Mouse (Mus musculus) 3134 (cell line): ENCODE data around the gene Dhx15.

Source experiments
- DNase-seq: peaks from one replicate; pipeline ENCODE4 v3.0.0-alpha.2; 2011; ENCODE audit warnings: low spot score; ENCODE audit not compliant: insufficient read length; ENCODE audit errors: extremely low read depth

Gene Dhx15

GRCm38 (mm10) chr5:52147141-52147540 is 43.2 kb downstream of the Dhx15 start:
- DNase-seq, result no peak

DNA sequence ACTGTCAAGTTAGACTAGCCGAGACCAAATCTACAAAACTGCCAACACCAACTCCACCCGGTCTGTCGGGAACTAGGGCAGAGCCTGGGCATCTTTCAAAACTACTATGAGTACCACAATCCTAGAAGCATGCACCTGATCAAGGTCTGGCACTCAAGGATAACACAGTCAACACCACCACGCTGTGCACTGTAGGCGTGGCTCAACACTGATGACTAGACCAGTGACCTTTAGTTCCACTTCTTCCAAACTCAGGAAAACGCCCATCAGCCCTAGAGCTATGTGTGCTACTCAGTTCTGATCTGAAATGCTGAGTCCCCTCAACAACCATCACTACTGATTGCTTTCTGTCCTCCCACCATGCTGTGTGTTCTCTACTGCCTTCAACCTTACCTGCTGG is 44.6 kb downstream of the Dhx15 start:
- DNase-seq, result no peak

DNA sequence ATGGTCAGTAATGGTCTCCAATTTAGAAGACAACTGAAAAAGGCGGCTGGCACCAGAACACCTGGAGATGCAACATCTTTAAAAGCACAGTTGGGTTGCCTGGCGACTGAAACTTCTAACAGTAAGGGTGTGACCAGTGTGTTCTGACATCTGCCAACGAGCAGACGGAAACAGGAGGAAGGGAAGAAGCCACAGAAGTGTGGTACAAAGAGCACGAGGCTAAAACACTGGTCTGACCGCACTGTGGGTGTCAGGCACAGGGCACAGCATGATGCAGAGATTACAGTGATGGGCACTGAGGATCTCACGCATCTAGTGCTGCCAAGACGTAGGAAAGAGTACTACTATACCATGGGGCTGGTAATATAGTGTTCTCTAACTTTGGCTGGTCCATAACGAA is 48.4 kb downstream of the Dhx15 start:
- no peak for DNase-seq

GRCm38 (mm10) chr5:52138819-52139218 is 51.5 kb downstream of the Dhx15 start:
- no peak for DNase-seq

DNA sequence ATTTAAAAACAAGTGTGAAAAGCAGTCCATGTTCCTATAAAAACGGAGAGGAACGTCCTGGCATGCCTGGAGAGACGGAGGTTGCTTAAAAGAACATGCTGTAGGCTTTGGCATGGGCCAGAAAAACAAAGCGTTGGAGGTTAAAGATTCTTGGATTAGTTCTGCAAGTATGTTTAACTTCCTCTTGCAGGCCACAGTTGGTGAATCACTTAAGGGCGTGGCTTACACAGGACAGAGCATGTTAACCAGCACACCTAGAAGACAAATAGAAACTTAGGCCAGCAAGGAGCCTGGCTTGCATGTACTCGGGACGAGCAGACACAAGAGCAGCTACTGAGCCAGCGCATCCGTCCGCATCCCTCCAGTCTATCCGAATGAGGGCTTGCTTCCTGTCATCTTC is 52.2 kb downstream of the Dhx15 start:
- peak; percentile 36 for DNase-seq

GRCm38 (mm10) chr5:52135460-52136141 is 54.7 kb downstream of the Dhx15 start:
- DNase-seq, result no peak

- DNase-seq, result no peak
Measured at GRCm38 (mm10) chr5:52132840-52133239, 57.5 kb downstream of the Dhx15 start.

DNA sequence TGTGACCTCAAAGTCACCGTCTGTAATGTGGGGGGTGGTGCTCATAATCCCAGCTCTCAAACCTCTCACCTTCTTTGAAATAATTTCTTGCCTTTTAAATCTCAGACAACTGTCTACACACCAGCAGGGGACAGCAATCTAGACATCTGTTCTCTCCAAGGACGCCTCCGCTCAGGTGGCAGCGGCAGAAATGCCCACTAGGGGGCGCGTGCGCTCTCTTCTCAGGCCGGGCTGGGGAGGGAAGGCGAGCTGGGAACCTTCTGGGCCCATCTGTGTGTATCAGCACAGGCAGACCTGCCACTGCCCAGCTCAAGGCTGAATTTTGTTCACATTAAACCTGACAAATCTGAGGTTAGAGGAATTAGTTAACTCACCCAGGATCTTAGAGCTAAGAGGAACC is 58.2 kb downstream of the Dhx15 start:
- peak; percentile 41 for DNase-seq

- no peak for DNase-seq
Measured at GRCm38 (mm10) chr5:52131389-52131788, 58.9 kb downstream of the Dhx15 start.

DNA sequence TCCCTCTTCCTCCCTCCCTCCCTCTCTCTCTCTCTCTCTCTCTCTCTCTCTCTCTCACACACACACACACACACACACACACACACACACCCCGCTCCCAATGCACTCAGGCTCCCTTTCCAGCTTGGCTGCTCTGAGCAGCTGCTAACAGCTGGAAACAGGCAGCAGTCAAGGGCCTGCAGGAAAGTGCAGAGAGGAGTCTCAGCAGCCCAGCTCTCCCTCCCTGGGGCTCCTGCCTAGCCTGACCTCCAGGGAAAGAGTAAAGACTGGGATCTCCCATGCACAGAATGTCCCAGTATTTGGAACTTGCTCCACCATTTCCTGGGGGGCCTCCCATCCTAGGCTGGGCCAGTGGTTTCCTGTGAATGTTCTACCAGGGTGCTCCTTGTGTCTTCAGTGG is 59.8 kb downstream of the Dhx15 start:
- DNase-seq, result no peak

- no peak for DNase-seq
Measured at GRCm38 (mm10) chr5:52126263-52126662, 64.1 kb downstream of the Dhx15 start.

DNA sequence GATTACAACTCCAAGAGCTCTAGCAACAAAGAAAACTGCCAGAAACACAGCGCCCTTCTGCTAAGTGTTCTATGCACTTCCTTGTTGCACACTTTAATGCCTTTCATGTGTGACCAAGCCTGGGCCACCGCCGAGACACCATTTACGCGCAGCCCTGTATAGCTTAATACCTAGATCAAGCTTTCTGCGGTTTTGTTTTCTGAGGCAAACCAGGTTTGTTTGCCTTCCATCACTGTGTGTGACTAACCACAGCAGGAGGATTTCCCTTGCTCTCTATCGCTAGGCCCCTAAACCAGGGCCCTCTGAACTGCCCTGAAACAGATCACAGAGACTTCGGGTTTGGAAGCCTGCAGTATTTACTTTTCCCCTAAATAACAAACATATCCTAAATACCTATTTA is 64.5 kb downstream of the Dhx15 start:
- DNase-seq, result no peak

GRCm38 (mm10) chr5:52122146-52122545 is 68.2 kb downstream of the Dhx15 start:
- no peak for DNase-seq

DNA sequence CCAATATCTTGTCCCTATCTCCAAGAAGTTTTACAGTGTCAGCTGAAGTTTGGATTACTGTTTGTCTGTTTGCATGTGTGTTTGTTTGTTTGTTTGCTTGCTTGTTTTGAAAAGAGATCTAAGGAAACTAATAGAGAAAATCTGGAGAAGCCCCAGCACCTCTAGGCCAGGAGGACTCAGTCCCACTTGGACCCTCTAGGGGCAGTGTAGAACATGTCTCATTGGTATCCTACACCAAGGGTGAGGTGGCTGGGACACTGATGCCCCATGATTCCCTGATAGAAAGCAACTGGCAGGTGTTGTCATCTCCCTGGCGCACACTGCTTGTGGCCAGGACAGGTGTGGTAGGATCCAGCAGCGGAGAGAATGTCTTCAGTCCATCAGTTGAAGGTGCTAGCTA is 70.5 kb downstream of the Dhx15 start:
- no peak for DNase-seq

DNA sequence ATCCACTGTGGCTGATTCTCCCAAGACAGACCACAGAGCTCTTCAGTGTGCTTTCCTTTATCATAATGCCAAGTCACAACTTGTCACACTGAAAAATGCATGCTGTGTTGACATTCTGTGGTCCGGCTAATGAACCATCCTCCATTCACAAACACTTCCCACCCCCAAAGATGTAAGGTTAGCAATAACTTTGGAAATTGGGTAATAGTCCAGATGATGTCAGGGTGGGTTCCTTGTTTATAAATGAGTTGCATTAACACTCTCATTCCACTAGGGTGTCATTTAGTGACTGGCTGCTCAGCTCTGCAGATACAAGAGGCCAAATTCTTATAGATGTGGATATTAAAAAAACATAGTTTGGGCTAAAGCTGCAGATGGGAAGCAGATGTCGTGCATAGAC is 71.1 kb downstream of the Dhx15 start:
- no peak for DNase-seq

DNA sequence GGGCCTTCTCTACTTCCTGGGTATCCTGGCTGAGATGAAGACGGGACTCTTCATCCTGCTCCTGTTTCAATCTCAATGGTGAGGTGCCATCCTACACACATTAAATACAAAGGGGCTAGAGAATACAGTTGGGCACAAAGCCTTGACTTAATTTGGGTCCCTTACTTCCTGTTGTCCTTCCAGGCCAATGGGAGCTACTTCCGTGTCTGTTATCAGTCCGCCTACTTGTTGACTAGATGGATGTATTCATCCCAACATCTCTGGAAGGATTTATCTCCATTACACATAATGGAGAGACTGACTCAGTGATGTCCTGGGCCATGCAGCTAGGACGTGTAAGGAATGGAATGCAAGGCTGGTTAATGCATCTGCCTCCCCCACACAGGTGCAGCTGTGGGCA is 72.5 kb downstream of the Dhx15 start:
- no peak for DNase-seq

- DNase-seq, result no peak
Measured at GRCm38 (mm10) chr5:52116404-52116803, 73.9 kb downstream of the Dhx15 start.

DNA sequence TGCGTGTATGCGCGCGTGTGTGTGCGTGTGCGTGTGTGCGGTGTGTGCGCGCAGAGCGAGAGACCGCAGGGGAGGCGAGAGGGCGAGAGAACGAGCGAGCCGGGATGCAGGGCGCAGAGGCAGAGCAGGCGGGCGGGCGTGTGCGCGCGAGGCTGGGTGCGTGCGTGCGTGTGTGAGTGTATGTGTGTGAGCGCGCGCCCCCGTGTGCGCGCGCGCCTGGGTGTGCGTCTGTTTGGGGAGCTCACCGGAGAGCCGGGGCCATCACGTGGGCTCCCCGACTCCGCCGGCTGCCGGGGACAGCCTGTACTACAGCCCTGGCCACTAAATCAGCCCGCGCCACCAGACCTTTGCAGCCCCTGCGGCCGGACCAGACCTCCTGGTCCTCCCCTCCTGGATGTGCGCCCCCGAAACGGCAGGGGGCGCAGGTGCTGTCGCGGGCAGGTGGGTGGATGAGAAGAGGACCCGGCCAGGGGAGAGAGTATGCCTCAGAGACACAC is 74.4 kb downstream of the Dhx15 start:
- DNase-seq, result no peak

- DNase-seq, result no peak
Measured at GRCm38 (mm10) chr5:52114751-52115451, 75.4 kb downstream of the Dhx15 start.

- DNase-seq, result no peak
Measured at GRCm38 (mm10) chr5:52113851-52114731, 76.2 kb downstream of the Dhx15 start.
